Mouse (Mus musculus) ovary, postnatal 36 days (tissue): ENCODE results near the gene Ak1.

Experiments used
- DNase-seq: peaks from one replicate; pipeline ENCODE4 v3.0.0; 2022; ENCODE audit warnings: low spot score, mixed read lengths

Gene Ak1

DNA sequence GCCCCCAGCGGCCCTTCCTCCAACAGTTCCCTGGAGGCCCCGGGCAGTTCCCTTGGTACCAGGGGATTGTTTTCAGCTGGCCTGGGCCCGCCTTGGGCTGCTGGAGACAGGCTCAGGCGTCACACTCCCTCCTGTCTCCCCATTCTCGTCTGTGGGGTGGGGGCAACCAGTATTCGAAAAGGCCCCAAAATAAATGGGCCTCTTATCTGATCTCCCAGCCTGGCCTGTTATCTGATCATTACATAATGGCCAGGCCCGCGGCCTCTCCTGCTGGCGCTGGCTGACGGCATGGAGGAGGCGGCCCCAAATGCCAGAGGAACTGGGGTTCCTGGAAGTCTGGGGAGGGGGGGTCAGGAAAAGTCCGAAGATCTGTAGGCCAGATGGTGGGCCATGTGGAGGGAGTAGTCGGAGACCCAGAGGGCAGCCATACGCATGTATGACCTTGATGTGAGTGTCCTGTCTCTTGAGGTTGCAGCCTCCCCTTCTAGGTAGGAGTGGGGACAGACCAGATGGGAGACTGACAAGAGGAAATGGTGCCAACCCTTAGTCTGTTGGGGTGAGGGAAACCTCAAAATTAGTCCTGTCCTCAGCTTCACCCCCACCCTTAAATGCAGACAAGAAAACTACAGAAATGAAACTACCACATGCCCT lies 33.3 kb downstream of the Ak1 start:
- no peak for DNase-seq

DNA sequence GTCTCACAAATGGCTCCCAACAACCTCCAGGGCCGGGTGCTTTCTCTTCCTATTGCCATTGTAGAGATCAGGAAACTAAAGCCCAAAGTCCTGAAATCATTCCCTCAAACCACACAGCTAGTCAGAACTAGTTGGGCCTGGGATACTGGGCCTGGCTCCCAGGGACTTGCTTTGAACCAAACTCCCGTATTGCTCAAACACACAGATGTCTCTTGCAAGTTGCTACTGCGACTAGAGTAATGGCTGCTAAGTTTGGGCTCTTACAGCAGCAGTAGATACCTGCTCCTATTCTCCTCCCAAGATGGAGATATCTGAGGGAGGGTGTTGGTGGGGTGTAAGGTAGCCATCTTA lies 33.8 kb downstream of the Ak1 start:
- no peak for DNase-seq

DNA sequence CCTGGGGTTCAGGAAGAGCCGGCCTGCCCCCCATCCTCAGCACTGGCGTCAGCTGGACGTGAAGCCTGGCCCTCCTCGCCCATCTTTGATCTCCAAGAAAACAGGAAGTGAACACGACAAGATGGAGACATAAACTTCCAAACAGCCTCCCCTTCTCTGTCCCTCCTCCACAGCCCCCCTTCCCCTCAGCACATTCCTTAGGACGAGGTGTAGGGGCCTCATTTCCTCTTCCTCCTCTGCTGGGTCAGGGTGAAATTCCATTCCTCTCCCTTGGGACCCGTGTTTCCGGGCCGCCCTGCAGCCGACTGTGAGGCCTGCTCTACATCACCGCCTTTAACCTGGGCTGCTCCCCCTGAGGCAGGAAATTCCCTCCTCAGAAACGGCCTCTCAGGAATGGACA lies 34.3 kb downstream of the Ak1 start:
- DNase-seq = no peak

DNA sequence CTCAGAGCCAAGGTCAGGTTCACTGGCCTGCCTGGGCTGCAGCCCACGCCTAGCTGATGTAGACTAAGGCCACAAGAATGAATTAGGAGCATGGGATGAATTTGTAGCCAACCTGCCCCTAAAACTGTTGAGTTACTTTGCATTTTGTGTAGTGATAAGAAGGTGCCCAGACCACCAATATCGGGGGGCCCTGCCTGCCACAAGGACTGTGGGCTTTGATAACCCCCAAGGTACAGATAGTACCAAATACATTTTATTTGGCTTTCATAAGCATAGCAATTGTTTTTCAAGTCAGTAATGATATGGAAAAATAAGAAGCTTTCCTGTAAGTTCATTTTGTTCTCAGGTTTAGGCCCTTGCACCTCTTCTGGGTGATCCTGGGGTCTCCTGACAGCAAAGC lies 37.3 kb downstream of the Ak1 start:
- DNase-seq = no peak

GRCm38 (mm10) chr2:32661509-32662107 lies 40.0 kb downstream of the Ak1 start:
- DNase-seq = no peak

DNA sequence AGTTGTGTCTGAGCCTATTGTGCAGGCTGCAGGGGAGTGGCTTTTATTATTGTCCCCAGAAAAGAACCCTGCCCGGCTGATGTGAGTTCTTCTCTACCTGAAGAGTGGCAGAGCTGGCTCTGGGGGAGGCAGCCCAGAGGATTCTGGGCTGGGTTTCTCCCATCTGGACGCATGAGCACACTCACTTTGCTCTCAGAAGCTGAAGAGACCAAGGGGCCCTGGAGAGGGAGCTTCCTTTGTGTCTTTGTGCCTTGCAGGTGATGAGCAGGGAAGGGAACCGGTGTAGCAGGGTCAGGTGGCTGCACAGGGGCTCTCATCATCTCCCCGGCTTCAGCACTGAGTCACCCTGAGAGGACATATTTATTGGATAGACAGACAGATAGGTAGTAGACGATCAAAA lies 40.7 kb downstream of the Ak1 start:
- no peak for DNase-seq

- no peak for DNase-seq
Measured at GRCm38 (mm10) chr2:32665345-32665744, 43.8 kb downstream of the Ak1 start.

DNA sequence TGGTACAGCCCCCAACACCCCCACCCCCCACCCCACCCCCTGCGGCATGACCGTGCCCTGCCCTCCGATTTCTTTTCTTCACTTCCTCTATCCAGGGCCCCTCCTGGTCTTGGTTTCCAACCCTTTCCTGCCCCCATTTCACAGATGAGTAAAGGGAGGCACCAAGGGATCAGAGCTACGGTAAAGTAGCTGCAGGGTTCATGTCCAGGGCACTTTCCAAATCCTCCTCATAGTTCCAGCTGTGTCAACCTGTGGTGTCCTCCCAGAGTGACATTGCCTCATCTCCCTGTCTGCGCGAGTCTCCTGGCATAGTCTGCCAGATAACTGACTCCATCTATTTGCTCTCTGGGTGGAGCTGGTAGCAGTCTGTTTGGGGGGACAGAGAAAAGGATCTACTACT lies 44.3 kb downstream of the Ak1 start:
- no peak for DNase-seq

GRCm38 (mm10) chr2:32667775-32668174 lies 46.2 kb downstream of the Ak1 start:
- DNase-seq = no peak

GRCm38 (mm10) chr2:32668176-32668575 lies 46.6 kb downstream of the Ak1 start:
- DNase-seq = no peak

DNA sequence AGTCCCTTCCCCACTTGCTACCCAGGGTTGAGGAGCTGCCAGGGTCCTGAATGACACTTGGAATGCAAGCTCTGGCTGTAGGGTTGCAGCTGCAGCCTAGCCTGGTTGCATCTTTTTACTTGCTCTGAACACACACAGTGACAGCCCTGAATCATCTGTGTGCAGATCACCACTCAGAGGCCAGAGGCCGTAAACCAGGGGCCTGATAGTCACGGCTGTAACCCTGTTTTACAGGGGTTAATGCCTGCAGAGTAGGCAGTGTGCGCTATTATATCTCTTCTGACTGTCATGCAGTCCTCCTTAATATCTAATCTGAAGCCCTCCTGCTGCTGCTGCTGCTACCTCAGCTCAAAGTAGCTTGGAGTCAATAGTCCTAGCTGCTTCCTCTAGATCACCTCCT lies 48.3 kb downstream of the Ak1 start:
- DNase-seq = no peak

- DNase-seq = no peak
Measured at GRCm38 (mm10) chr2:32671147-32671546, 49.6 kb downstream of the Ak1 start.

DNA sequence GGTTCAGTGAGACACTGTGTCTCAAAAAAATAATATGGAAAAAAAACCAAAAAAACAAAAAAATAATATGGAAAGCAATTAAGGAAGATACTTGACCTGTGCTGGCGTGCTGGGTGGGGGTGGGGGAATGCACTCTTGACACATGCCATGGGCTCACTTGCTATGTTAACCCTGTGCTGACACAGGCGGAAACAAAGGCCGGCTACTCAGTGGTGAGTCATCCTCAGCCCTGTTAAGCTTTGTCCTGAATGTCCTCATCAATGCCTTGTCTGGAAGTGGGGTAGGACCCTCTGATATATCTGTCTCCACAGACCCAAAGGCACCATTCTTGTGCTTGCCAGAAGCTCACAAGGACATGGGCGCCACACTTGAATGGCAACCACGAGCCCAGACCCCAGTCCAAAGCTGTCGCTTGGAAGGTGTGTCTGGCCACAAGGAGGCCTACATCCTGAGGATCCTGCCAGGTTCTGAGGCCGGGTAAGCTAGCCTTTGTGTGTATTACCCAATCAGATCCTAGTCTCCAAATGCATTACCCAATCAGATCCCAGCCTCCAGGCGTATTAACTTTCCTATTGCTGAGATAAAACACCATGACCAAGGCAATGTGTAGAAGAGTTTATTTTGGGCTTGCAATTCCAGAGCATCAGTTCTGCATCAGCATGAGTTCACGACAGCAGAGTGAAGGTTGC lies 50.5 kb downstream of the Ak1 start:
- no peak for DNase-seq

- no peak for DNase-seq
Measured at GRCm38 (mm10) chr2:32673176-32673917, 51.8 kb downstream of the Ak1 start.

- DNase-seq = no peak
Measured at GRCm38 (mm10) chr2:32676821-32677220, 55.3 kb downstream of the Ak1 start.

DNA sequence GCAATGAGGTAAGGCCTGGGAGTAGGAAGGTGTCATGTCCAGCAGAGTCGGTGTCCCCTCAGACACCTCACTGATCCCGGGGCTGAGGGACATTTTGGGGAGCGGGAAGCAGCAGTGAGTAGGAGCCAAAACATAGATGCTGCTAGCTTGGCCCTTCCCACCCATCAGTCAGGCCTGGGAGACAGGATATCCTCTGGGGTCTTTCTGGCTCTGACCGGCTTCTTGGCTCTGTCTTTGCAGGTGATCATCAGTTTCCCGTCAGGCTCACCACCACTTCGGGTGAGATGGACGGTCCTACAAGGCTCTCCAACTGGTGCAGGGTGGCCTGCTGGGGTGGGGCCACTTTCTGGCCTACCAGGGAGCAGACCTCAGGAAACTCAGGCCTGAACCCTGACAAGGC lies 56.1 kb downstream of the Ak1 start:
- DNase-seq = no peak

- no peak for DNase-seq
Measured at GRCm38 (mm10) chr2:32680051-32680451, 58.5 kb downstream of the Ak1 start.

GRCm38 (mm10) chr2:32680961-32681650 lies 59.5 kb downstream of the Ak1 start:
- no peak for DNase-seq

DNA sequence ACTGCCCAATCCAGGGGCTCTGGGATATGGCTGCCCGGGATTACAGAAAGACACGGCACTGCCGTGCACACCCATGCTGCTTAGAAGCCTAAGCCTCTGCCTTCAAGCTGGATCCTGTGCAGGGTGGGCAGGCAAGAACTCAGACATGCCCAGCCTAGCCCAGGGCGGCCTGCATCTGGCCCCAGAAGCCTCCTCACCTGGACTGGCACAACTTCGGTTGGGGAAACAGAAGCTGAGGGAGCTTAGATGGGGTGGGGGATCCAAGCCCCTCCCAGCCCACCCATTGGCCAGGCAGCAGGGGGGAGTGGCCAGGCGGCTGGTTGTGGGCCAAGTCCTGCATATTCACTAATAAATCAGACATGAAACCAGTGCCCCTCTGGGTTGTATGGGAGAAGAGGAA lies 60.2 kb downstream of the Ak1 start:
- DNase-seq = no peak

DNA sequence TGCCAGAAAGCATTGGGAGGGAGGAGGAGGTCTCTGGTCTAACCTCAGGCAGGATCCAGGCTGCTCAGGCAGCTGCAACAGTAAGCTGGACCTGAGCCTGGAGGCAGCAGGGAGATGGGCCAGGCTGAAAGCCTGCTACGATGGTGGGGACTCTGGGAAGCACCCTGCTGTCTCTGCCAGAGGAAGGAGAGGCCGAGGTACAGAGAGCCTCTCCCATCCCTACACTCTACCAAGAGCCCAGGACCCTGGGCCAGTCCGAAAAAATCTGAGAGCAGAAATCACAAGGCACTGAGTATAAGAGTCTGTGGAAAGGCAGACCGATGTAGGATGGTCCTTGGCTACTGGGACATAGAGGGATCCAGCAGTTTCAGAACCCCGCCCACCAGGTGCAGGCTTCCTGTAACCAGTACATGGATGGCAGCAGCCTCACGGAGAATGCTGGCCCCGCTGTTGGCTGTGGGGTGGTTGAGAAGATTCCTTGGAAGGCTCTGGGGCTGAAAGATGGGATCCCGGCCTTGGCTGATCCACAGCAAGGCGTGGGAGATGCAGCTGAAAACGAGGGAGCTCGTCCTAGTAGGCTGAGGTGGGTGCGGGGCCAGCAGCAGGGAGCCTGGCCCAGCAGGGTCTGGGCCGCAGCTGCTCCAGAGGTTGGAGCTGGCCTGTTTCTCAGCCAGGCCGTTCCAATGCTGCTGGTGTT lies 61.3 kb downstream of the Ak1 start:
- no peak for DNase-seq

- no peak for DNase-seq
Measured at GRCm38 (mm10) chr2:32683701-32684100, 62.1 kb downstream of the Ak1 start.
